In the genomic region with DNA sequence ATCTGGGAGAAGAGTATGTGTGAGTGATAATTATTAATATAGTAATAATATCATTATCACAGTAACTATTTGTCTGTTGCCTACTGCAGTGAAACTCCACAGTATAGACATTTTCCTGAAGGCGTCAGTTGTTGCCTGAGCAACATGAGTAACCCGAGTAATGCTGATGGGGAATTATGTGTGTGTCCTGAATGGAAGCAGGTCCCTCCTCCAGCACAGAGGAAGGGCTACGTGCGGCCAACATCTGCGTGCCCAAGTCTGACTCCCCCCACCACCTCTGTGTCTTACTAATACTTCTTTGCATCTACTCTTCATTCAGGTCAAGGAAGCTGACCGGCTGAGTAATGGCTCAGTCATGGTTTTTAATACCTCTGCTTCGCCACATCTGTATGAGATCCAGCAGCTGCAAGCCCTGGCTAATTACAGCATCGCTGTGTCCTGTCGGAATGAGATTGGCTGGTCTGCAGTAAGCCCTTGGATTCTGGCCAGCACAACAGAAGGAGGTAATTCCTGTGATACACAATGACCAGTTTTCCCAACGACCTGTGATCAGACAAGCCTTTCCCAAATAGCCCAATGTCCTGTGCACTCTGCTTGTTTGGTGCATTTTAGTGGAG, we compare ENCODE assay signal across 9 mouse cellular contexts. TPM values are rescaled to one million over a fixed set of nuclear protein-coding genes. Genes with fewer than 3 reads are reported as not detected.
DNase-seq lines count a peak whose midpoint lies in the region; ATAC-seq and TF ChIP-seq lines count a peak whose summit lies in the region.
"Had no signal": no experiment of that assay in that cellular context is flagged by ENCODE, and none has a peak within 500 bp of the region (broad histone marks: within the 10 kb centered on the region; RNA-seq: fewer than 3 reads in every experiment).

No protein-coding gene starts in this region.

- TF ChIP-seq CTCF in C2C12 (IDR thresholded peaks at IDR 0.05; ENCODE audit: control insufficient read depth, insufficient read depth, insufficient read length), result no peak

- no peaks in the 10 kb centered on the region for H3K36me3 ChIP-seq in hindbrain, embryonic 15.5 days
- H3K36me3 ChIP-seq in hindbrain, embryonic 11.5 days (ENCODE audit: control insufficient read depth, insufficient read depth, low read length), result no peaks in the 10 kb centered on the region
- H3K36me3 ChIP-seq in C2C12 (ENCODE audit: control insufficient read depth, insufficient read depth), result peaks cover 26% of the 10 kb centered on the region
- H3K36me3 ChIP-seq in limb, embryonic 14.5 days (ENCODE audit: control insufficient read depth, insufficient read depth, low read length), result peaks cover 69% of the 10 kb centered on the region

- peak overlapping the region; percentile 39 for H3K4me2 ChIP-seq in hindbrain, embryonic 15.5 days
- H3K4me2 ChIP-seq in hindbrain, embryonic 11.5 days (replicated peaks; ENCODE audit: low read depth, low read length), result no peak overlapping the region
- no peak overlapping the region for H3K4me2 ChIP-seq in limb, embryonic 14.5 days (replicated peaks; ENCODE audit: low read depth, low read length, severe bottlenecking)

- H3K27me3 ChIP-seq in hindbrain, embryonic 15.5 days, result no peaks in the 10 kb centered on the region
- no peaks in the 10 kb centered on the region for H3K27me3 ChIP-seq in hindbrain, embryonic 11.5 days (ENCODE audit: control insufficient read depth, insufficient read depth, low read length)
- H3K27me3 ChIP-seq in C2C12 (ENCODE audit: control insufficient read depth, insufficient read depth, insufficient read length), result no peaks in the 10 kb centered on the region
- H3K27me3 ChIP-seq in limb, embryonic 14.5 days (ENCODE audit: control insufficient read depth, insufficient read depth, low read length), result no peaks in the 10 kb centered on the region
- H3K27me3 ChIP-seq: Patski had no signal

- 41% methylated on average over 10 of the region's 10 CpGs for WGBS in hindbrain, embryonic 15.5 days
- WGBS in hindbrain, embryonic 11.5 days, result 75% methylated on average over 10 of the region's 10 CpGs
- 27% methylated on average over 10 of the region's 10 CpGs for WGBS in limb, embryonic 14.5 days

- H3K79me3 ChIP-seq in C2C12 (ENCODE audit: low read depth), result no peaks in the 10 kb centered on the region

- H3K27ac ChIP-seq in hindbrain, embryonic 15.5 days (replicated peaks), result no peak overlapping the region; the same call in 1 of the 2 replicates
- no peak overlapping the region for H3K27ac ChIP-seq in hindbrain, embryonic 11.5 days (ENCODE audit: low read depth, low read length)
- no peak overlapping the region for H3K27ac ChIP-seq in limb, embryonic 14.5 days (replicated peaks; ENCODE audit: low read depth, low read length)

- H3K9ac ChIP-seq in hindbrain, embryonic 15.5 days, result no peak overlapping the region
- no peak overlapping the region for H3K9ac ChIP-seq in hindbrain, embryonic 11.5 days (ENCODE audit: low read depth, low read length)
- H3K9ac ChIP-seq in limb, embryonic 14.5 days (ENCODE audit: low read depth, low read length, severe bottlenecking), result no peak overlapping the region

- H3K4me1 ChIP-seq in hindbrain, embryonic 15.5 days (replicated peaks), result peaks cover 5% of the 10 kb centered on the region; the same call in 1 of the 2 replicates
- H3K4me1 ChIP-seq in hindbrain, embryonic 11.5 days (replicated peaks; ENCODE audit: control insufficient read depth, insufficient read depth, low read length), result no peaks in the 10 kb centered on the region
- H3K4me1 ChIP-seq in limb, embryonic 14.5 days (ENCODE audit: control insufficient read depth, insufficient read depth, low read length), result peaks cover 3% of the 10 kb centered on the region

- 0 out of 2 replicates have a peak, but pooled peaks have one; percentile 63 for ATAC-seq in hindbrain, embryonic 15.5 days (ENCODE audit: low FRiP score, low read depth)
- ATAC-seq in hindbrain, embryonic 11.5 days (ENCODE audit: low FRiP score), result no peak
- peak; percentile 72 for ATAC-seq in limb, embryonic 14.5 days (ENCODE audit: low FRiP score, low read depth)
- ATAC-seq: intestine, postnatal 0 days; Patski had no signal

- no peak overlapping the region for H3ac ChIP-seq in C2C12 (ENCODE audit: control insufficient read depth, insufficient read length, low read depth)

- TF ChIP-seq POLR2A in limb, embryonic 14.5 days (IDR thresholded peaks at IDR 0.05; ENCODE audit: borderline replicate concordance, extremely low read depth, insufficient read depth, insufficient read length), result no peak

- H3K79me2 ChIP-seq in C2C12 (ENCODE audit: control insufficient read depth, insufficient read depth), result no peaks in the 10 kb centered on the region

- no peak for DNase-seq in hindbrain, embryonic 11.5 days (ENCODE audit: low spot score)
- DNase-seq in brain, adult 2 months (ENCODE audit: low read depth, low spot score), result peak; percentile 30
- DNase-seq in limb, embryonic 14.5 days (ENCODE audit: low spot score), result peak; percentile 51
- DNase-seq in right cerebral cortex, postnatal 14 days, result no peak
- DNase-seq in layer of hippocampus, postnatal 36 days, result no peak

- no peak overlapping the region for H3K4me3 ChIP-seq in hindbrain, embryonic 15.5 days
- H3K4me3 ChIP-seq in hindbrain, embryonic 11.5 days (ENCODE audit: low read depth, low read length), result no peak overlapping the region
- H3K4me3 ChIP-seq in C2C12 (ENCODE audit: insufficient read depth, poor library complexity, severe bottlenecking), result no peak overlapping the region
- no peak overlapping the region for H3K4me3 ChIP-seq in limb, embryonic 14.5 days (replicated peaks; ENCODE audit: low read length)

- H3K9me3 ChIP-seq in hindbrain, embryonic 15.5 days, result no peaks in the 10 kb centered on the region
- H3K9me3 ChIP-seq in hindbrain, embryonic 11.5 days (ENCODE audit: control insufficient read depth, low read length), result no peaks in the 10 kb centered on the region
- H3K9me3 ChIP-seq in limb, embryonic 14.5 days (ENCODE audit: control insufficient read depth, low read length), result no peaks in the 10 kb centered on the region

TF ChIP-seq in C2C12, 6 proteins besides CTCF, POLR2A, EP300 and RAD21:
- peak; percentile 40 for TF ChIP-seq MAX (IDR thresholded peaks at IDR 0.05)
- peak; percentile 67 for TF ChIP-seq FOSL1 (IDR thresholded peaks at IDR 0.05; ENCODE audit: insufficient read depth, low read length, poor library complexity, severe bottlenecking)
- peak; percentile 96 for TF ChIP-seq MYOD1 (IDR thresholded peaks at IDR 0.05; ENCODE audit: control insufficient read depth, insufficient read length, low read depth)
- TF ChIP-seq MYOG (IDR thresholded peaks at IDR 0.05; ENCODE audit: control insufficient read depth, extremely low read depth, insufficient read length), result no peak
- TF ChIP-seq USF1 (IDR thresholded peaks at IDR 0.05; ENCODE audit: low read depth), result no peak
- no peak for TF ChIP-seq CEBPB (IDR thresholded peaks at IDR 0.05; ENCODE audit: low read depth)

RNA-seq across cellular contexts. Expression of a gene that starts 59.1 kb away (rescaled TPM):
- polyA plus RNA-seq in hindbrain, embryonic 15.5 days (2015; fragmentation: Nextera tagmentation; extraction: Ambion mirVana), result 34.1 and 38.9 TPM in 2 replicates
- polyA plus RNA-seq in hindbrain, embryonic 11.5 days (2014; fragmentation: Nextera tagmentation; extraction: Ambion mirVana), result 29.9 and 33.6 TPM in 2 replicates
- polyA plus RNA-seq in C2C12 (2012; fragmentation: generic; extraction: Trizol), result 4.5 TPM
- 28.3 and 28.4 TPM in 2 replicates for polyA plus RNA-seq in limb, embryonic 14.5 days (2012; rRNA removed)
- 26.9 TPM in 2 replicates for polyA plus RNA-seq in limb, embryonic 14.5 days (2014; fragmentation: Nextera tagmentation; extraction: Ambion mirVana)
- 10 to 100 TPM; 34.7 to 36.1 TPM for total RNA-seq in layer of hippocampus, postnatal 36 days (2021)

Comparison
In these comparisons a context has a peak if more than half of its experiments do, and no peak if none do; other contexts are left out.
1. DNase-seq: peak in brain, adult 2 months (single experiment) and limb, embryonic 14.5 days (single experiment); none in hindbrain, embryonic 11.5 days (single experiment), right cerebral cortex, postnatal 14 days (single experiment) and layer of hippocampus, postnatal 36 days (0 of 2).